Mouse (Mus musculus): Measurements from ENCODE around the gene Mapk1ip1. TPM values are rescaled to one million over a fixed set of nuclear protein-coding genes. Genes with fewer than 3 reads are reported as not detected.

Gene Mapk1ip1
- total RNA-seq, 4 experiments from 2014 or later, result 25.5 to 37.2 (median 30.7) TPM

GRCm38 (mm10) chr7:138835028-138835427 lies 11.0 kb downstream of the Mapk1ip1 start:
- no peak for DNase-seq

DNA sequence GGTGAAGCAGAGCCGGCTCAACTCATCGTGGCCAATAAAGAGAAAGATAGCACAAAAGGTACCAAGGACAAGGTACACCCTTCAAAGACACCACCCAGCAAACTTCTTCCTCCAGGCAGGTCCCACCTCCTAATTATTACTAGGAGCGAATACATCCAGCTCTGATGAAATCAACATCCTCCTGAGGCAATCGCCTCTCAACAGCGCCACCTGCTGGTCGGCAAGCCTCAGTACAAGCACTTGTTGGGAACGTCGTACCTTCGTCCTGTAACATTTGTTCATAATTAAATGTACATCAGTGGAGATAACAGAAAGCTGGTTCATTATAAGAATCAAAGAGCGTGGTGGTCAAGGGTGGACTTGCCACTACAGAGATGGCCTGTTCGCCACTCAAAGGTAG lies 18.3 kb downstream of the Mapk1ip1 start:
- DNase-seq, result no peak

- no peak for DNase-seq
Observed at GRCm38 (mm10) chr7:138824995-138825756, 20.9 kb downstream of the Mapk1ip1 start.

- no peak for DNase-seq
Observed at GRCm38 (mm10) chr7:138824423-138824822, 21.6 kb downstream of the Mapk1ip1 start.

DNA sequence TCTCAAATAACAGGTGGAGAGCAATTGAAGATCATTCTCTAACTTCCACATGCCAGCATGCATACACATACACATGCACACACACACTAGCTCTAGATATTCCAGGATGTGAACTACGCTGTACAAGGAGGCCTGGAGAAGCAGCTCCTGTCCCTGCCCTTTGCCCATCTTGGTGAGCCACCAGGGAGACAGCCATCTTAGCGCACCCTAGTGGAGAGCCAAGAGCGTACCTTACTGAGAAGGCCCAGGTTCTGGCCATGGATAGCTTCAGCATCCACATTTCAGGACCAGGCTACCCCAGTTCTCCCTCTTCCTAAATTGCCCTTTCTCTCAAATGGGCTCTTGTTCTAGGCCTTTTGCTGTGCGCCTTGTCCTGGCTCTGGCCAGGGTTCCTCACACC lies 27.8 kb downstream of the Mapk1ip1 start:
- no peak for DNase-seq

DNA sequence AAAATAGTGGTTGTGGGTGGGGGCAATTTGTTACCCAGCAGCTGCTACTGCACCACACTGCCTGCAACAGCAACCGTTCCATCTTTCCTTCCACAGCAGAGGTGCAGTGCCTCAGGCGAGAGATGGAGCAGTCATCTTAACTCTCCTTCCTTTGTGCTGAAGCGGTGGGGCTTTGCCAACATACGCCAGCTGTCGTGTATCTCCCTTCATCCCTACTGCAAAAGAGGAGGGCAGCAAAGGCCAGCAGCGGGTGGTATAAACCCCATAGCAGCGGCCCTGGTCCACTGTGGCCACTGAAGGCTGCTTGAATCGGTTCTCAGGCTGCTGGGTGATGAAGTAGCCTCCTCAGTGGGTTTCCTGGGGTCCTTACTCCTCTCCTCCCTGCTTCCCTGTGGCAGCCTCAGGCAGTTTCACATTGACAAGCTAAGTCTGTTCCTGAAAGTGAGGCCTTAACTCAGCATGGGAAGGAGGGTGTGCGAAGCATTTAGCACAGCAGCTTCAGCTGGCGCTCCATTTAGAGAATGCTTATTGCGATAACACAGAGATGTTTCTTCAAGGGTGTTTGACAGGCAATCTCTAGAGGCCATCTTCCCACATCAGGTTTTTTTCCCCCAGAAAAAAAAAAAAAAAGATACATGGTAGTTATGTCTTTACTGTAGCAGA lies 32.7 kb downstream of the Mapk1ip1 start:
- no peak for DNase-seq

- DNase-seq, result no peak
Observed at GRCm38 (mm10) chr7:138807146-138807545, 38.9 kb downstream of the Mapk1ip1 start.

GRCm38 (mm10) chr7:138803386-138803785 lies 42.7 kb downstream of the Mapk1ip1 start:
- no peak for DNase-seq

GRCm38 (mm10) chr7:138788109-138788508 lies 58.0 kb downstream of the Mapk1ip1 start:
- DNase-seq, result no peak

Other genes with a start within 250 kb of the Mapk1ip1 start
- 10 to 100 TPM; 66.1 to 76.0 (median 71.6) TPM for gene Ppp2r2d, start 194 bp downstream of the Mapk1ip1 start, total RNA-seq (2022)
- gene Bnip3, start 63.2 kb upstream of the Mapk1ip1 start, total RNA-seq (2022), result 100 to 1,000 TPM; 109 to 258 (median 200) TPM
- 10 to 100 TPM in 2 of 4 experiments, 1 to 10 TPM in 2; 4.4 to 13.1 (median 8.8) TPM for gene Jakmip3, start 94.5 kb upstream of the Mapk1ip1 start, total RNA-seq (2022)
- gene Dpysl4, start 239.7 kb upstream of the Mapk1ip1 start, total RNA-seq (2022), result 1 to 10 TPM; 1.1 to 3.2 (median 2.5) TPM

Data from adrenal gland, adult 8-10 months (tissue).